Mouse (Mus musculus): ENCODE measurements around the gene Naa80. TPM values are rescaled to one million over a fixed set of nuclear protein-coding genes. Genes with fewer than 3 reads are reported as not detected.

Gene Naa80
- total and polyA plus RNA-seq, 2 experiments: 12.3 to 130 TPM

- 23% methylated on average over 14 of the region's 14 CpGs for WGBS
- Histone ChIP-seq H3K27ac (replicated peaks; ENCODE audit: insufficient read depth, low read depth, low read length) (peak overlapping the region; percentile 96), H3K4me3 (ENCODE audit: insufficient read depth, low read depth, low read length) (no peak overlapping the region), H3K79me2 (ENCODE audit: control insufficient read depth, insufficient read depth, low read length) (peaks cover 22% of the 10 kb centered on the region; the same call in 1 of the 2 replicates), H3K4me1 (ENCODE audit: control insufficient read depth, insufficient read depth, low read length) (peaks cover 33% of the 10 kb centered on the region), H3K27me3 (ENCODE audit: control insufficient read depth, insufficient read depth, low read length) (no peaks in the 10 kb centered on the region), H3K36me3 (ENCODE audit: control insufficient read depth, insufficient read depth, low read length) (peaks cover 9% of the 10 kb centered on the region), H3K9ac (ENCODE audit: low read depth, low read length) (peak overlapping the region; percentile 16; the same call in 1 of the 2 replicates)
- peak; percentile 94 for DNase-seq (ENCODE audit: extremely low read depth, low read depth, low spot score)
- no peak for TF ChIP-seq CTCF (IDR thresholded peaks at IDR 0.05; ENCODE audit: low read depth, low read length)
- no peak for TF ChIP-seq POLR2A (IDR thresholded peaks at IDR 0.05; ENCODE audit: extremely low read depth, insufficient read depth, low read length)
Observed at GRCm38 (mm10) chr9:107575579-107576356, 2.9 kb upstream of the Naa80 start.

GRCm38 (mm10) chr9:107576357-107577107, 2.2 kb upstream of the Naa80 start, which contains the start of gene Hyal1:
Gene Hyal1 (plus strand): TSS chr9:107576927.
- H3K4me1 ChIP-seq (ENCODE audit: control insufficient read depth, insufficient read depth, low read length): peaks cover 25% of the 10 kb centered on the region

GRCm38 (mm10) chr9:107577871-107578270, 816 bp upstream of the Naa80 start:
- Histone ChIP-seq H3K9ac (ENCODE audit: low read depth, low read length) (peak overlapping the region; percentile 91), H3K27me3 (ENCODE audit: control insufficient read depth, insufficient read depth, low read length) (no peaks in the 10 kb centered on the region), H3K36me3 (ENCODE audit: control insufficient read depth, insufficient read depth, low read length) (peaks cover 2% of the 10 kb centered on the region; the same call in 1 of the 2 replicates), H3K27ac (replicated peaks; ENCODE audit: insufficient read depth, low read depth, low read length) (peak overlapping the region; percentile 97), H3K4me1 (ENCODE audit: control insufficient read depth, insufficient read depth, low read length) (peaks cover 28% of the 10 kb centered on the region), H3K79me2 (ENCODE audit: control insufficient read depth, insufficient read depth, low read length) (peaks cover 15% of the 10 kb centered on the region; the same call in 1 of the 2 replicates), H3K4me3 (ENCODE audit: insufficient read depth, low read depth, low read length) (peak overlapping the region; percentile 91)
- TF ChIP-seq CTCF (IDR thresholded peaks at IDR 0.05; ENCODE audit: low read depth, low read length) (no peak), POLR2A (IDR thresholded peaks at IDR 0.05; ENCODE audit: extremely low read depth, insufficient read depth, low read length) (peak; percentile 44; the same call in 1 of the 2 replicates)
- peak; percentile 90 for DNase-seq (ENCODE audit: extremely low read depth, low read depth, low spot score)
- WGBS: 20% methylated on average over 10 of the region's 10 CpGs

More at GRCm38 (mm10) chr9:107576357-107577107, 2.2 kb upstream of the Naa80 start, which contains the start of gene Hyal1:
- TF ChIP-seq CTCF (IDR thresholded peaks at IDR 0.05; ENCODE audit: low read depth, low read length): no peak
- TF ChIP-seq POLR2A (IDR thresholded peaks at IDR 0.05; ENCODE audit: extremely low read depth, insufficient read depth, low read length): peak; percentile 94
- DNase-seq (ENCODE audit: extremely low read depth, low read depth, low spot score): peak; percentile 97
- Histone ChIP-seq H3K9ac (ENCODE audit: low read depth, low read length) (peak within 1 kb of the TSS; percentile 91), H3K79me2 (ENCODE audit: control insufficient read depth, insufficient read depth, low read length) (peaks cover 19% of the 10 kb centered on the region; the same call in 1 of the 2 replicates), H3K27ac (replicated peaks; ENCODE audit: insufficient read depth, low read depth, low read length) (peak within 1 kb of the TSS; percentile 97), H3K4me3 (ENCODE audit: insufficient read depth, low read depth, low read length) (peak within 1 kb of the TSS; percentile 91), H3K27me3 (ENCODE audit: control insufficient read depth, insufficient read depth, low read length) (no peaks in the 10 kb centered on the region), H3K36me3 (ENCODE audit: control insufficient read depth, insufficient read depth, low read length) (peaks cover 9% of the 10 kb centered on the region)
- WGBS: 6% methylated on average over 16 of the region's 16 CpGs

GRCm38 (mm10) chr9:107579023-107579900, 575 bp downstream of the Naa80 start:
- Histone ChIP-seq H3K79me2 (ENCODE audit: control insufficient read depth, insufficient read depth, low read length) (peaks cover 15% of the 10 kb centered on the region; the same call in 1 of the 2 replicates), H3K4me3 (ENCODE audit: insufficient read depth, low read depth, low read length) (peak overlapping the region; percentile 8), H3K36me3 (ENCODE audit: control insufficient read depth, insufficient read depth, low read length) (peaks cover 2% of the 10 kb centered on the region; the same call in 1 of the 2 replicates), H3K9ac (ENCODE audit: low read depth, low read length) (peak overlapping the region; percentile 64), H3K27ac (replicated peaks; ENCODE audit: insufficient read depth, low read depth, low read length) (peak overlapping the region; percentile 20), H3K27me3 (ENCODE audit: control insufficient read depth, insufficient read depth, low read length) (no peaks in the 10 kb centered on the region), H3K4me1 (ENCODE audit: control insufficient read depth, insufficient read depth, low read length) (peaks cover 28% of the 10 kb centered on the region)
- TF ChIP-seq CTCF (IDR thresholded peaks at IDR 0.05; ENCODE audit: low read depth, low read length) (no peak), POLR2A (IDR thresholded peaks at IDR 0.05; ENCODE audit: extremely low read depth, insufficient read depth, low read length) (no peak)
- DNase-seq (ENCODE audit: extremely low read depth, low read depth, low spot score): peak; percentile 39
- 91% methylated on average over 14 of the region's 14 CpGs for WGBS
